Mouse (Mus musculus) myocyte (in vitro differentiated cells): ENCODE measurements at regions not wholly inside any gene's neighbourhood (a gene's known extent, or its start where the extent isn't known, plus 50 kb on each side); places are given as distances from the start of the nearest gene placed in this dataset.

Source experiments
- E2F4 ChIP-seq: IDR thresholded peaks from one replicate; pipeline ENCODE4 v1.6.1; 2011; ENCODE audit warnings: mild to moderate bottlenecking, control low read depth, moderate library complexity; ENCODE audit not compliant: insufficient read depth
- MYOD1 ChIP-seq, 3 experiments: IDR thresholded peaks; one replicate each; pipeline ENCODE4 v1.6.1; 2011; ENCODE audit warnings: control low read depth in 2 of 3, low read depth in 2 of 3, mild to moderate bottlenecking in 2 of 3, moderate library complexity in 1 of 3; ENCODE audit not compliant: insufficient read length in 2 of 3, control insufficient read depth in 1 of 3
- POLR2A ChIP-seq: IDR thresholded peaks from one replicate; pipeline ENCODE4 v1.6.1; 2011; ENCODE audit warnings: low read depth, mild to moderate bottlenecking, control low read depth, moderate library complexity; ENCODE audit not compliant: insufficient read length
- POLR2AphosphoS2 ChIP-seq: IDR thresholded peaks from one replicate; pipeline ENCODE4 v1.6.1; 2011; ENCODE audit warnings: low read depth, control low read depth; ENCODE audit not compliant: insufficient read length
- TCF12 ChIP-seq: IDR thresholded peaks from one replicate; pipeline ENCODE4 v1.6.1; 2011; ENCODE audit warnings: mild to moderate bottlenecking, control low read depth; ENCODE audit not compliant: poor library complexity, insufficient read depth, severe bottlenecking

DNA sequence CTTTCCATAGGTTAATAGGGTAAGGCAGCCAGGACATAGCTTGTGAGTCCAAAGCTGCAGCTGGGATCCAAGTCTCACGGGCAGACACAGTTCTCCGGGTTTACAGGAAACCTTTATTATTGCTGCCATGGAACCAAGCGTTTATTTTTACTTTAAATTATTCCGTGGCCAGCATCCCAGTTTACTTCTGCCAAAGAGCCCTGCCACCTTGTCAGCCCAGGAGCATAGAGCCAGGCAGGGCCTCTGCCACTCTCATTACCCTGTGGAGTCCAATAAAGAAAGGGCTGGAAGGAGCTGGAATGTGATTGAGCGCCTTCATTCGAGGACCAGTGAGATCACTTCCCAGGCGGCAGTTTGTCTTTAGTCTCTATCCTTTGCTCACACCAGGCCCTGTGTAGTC lies 96.6 kb upstream of the Atp6ap2 start:
- TF ChIP-seq POLR2A, result no peak
- TF ChIP-seq E2F4, result no peak
- no peak for TF ChIP-seq POLR2AphosphoS2
- no peak for TF ChIP-seq MYOD1 (IDR thresholded peaks at IDR 0.05; ENCODE audit: control insufficient read depth in 1 of 3, insufficient read length in 2 of 3, low read depth in 2 of 3)
- TF ChIP-seq TCF12, result no peak
